Mouse (Mus musculus): ENCODE results near the gene Otos. TPM values are rescaled to one million over a fixed set of nuclear protein-coding genes. Genes with fewer than 3 reads are reported as not detected.

Gene Otos
- total RNA-seq, 2 experiments from 2014 or later: 0.91 to 1.0 TPM

- no peak for DNase-seq (ENCODE audit: low spot score in 2 of 2)
Observed at GRCm38 (mm10) chr1:92647026-92647425, 1.6 kb downstream of the Otos start.

GRCm38 (mm10) chr1:92646601-92647000, 2.0 kb downstream of the Otos start:
- no peak for DNase-seq (ENCODE audit: low spot score in 2 of 2)

- no peak for DNase-seq (ENCODE audit: low spot score in 2 of 2)
Observed at GRCm38 (mm10) chr1:92646111-92646510, 2.5 kb downstream of the Otos start.

GRCm38 (mm10) chr1:92644916-92645315, 3.7 kb downstream of the Otos start:
- no peak for DNase-seq (ENCODE audit: low spot score in 2 of 2)

GRCm38 (mm10) chr1:92643691-92644090, 5.0 kb downstream of the Otos start:
- DNase-seq (ENCODE audit: low spot score in 2 of 2): no peak

GRCm38 (mm10) chr1:92641514-92642272, 6.9 kb downstream of the Otos start, which contains the start of gene Cops9:
Gene Cops9 (minus strand): TSS chr1:92641985.
- peak; percentile 80 to 93 for DNase-seq (ENCODE audit: low spot score in 2 of 2)

GRCm38 (mm10) chr1:92640393-92640792, 8.2 kb downstream of the Otos start:
- no peak for DNase-seq (ENCODE audit: low spot score in 2 of 2)

- DNase-seq (ENCODE audit: low spot score in 2 of 2): peak; percentile 56 to 69
Observed at GRCm38 (mm10) chr1:92638736-92639135, 9.9 kb downstream of the Otos start.

- peak; percentile 77 to 90 for DNase-seq (ENCODE audit: low spot score in 2 of 2)
Observed at GRCm38 (mm10) chr1:92638181-92638580, 10.5 kb downstream of the Otos start.

- no peak for DNase-seq (ENCODE audit: low spot score in 2 of 2)
Observed at GRCm38 (mm10) chr1:92637501-92638172, 11.0 kb downstream of the Otos start.

GRCm38 (mm10) chr1:92636676-92637075, 12.0 kb downstream of the Otos start:
- no peak for DNase-seq (ENCODE audit: low spot score in 2 of 2)

- DNase-seq (ENCODE audit: low spot score in 2 of 2): no peak
Observed at GRCm38 (mm10) chr1:92636015-92636414, 12.6 kb downstream of the Otos start.

- peak in 1 of 2 experiments; percentile 62 for DNase-seq (ENCODE audit: low spot score in 2 of 2)
Observed at GRCm38 (mm10) chr1:92634976-92635599, 13.6 kb downstream of the Otos start.

- no peak for DNase-seq (ENCODE audit: low spot score in 2 of 2)
Observed at GRCm38 (mm10) chr1:92634569-92634968, 14.1 kb downstream of the Otos start.

GRCm38 (mm10) chr1:92633726-92634125, 14.9 kb downstream of the Otos start:
- DNase-seq (ENCODE audit: low spot score in 2 of 2): peak; percentile 42 to 65

- no peak for DNase-seq (ENCODE audit: low spot score in 2 of 2)
Observed at GRCm38 (mm10) chr1:92632948-92633347, 15.7 kb downstream of the Otos start.

GRCm38 (mm10) chr1:92632196-92632595, 16.4 kb downstream of the Otos start:
- no peak for DNase-seq (ENCODE audit: low spot score in 2 of 2)

- no peak for DNase-seq (ENCODE audit: low spot score in 2 of 2)
Observed at GRCm38 (mm10) chr1:92628227-92628626, 20.4 kb downstream of the Otos start.

GRCm38 (mm10) chr1:92618360-92618759, 30.3 kb downstream of the Otos start:
- DNase-seq (ENCODE audit: low spot score in 2 of 2): no peak

GRCm38 (mm10) chr1:92617488-92617887, 31.2 kb downstream of the Otos start, which contains the start of gene Olfr12:
Gene Olfr12 (plus strand): TSS chr1:92617788.
- DNase-seq (ENCODE audit: low spot score in 2 of 2): no peak

GRCm38 (mm10) chr1:92616046-92616445, 32.6 kb downstream of the Otos start:
- DNase-seq (ENCODE audit: low spot score in 2 of 2): no peak

- DNase-seq (ENCODE audit: low spot score in 2 of 2): peak in 1 of 2 experiments; percentile 60
Observed at GRCm38 (mm10) chr1:92614516-92614915, 34.1 kb downstream of the Otos start.

Data from layer of hippocampus, adult 18-20 months (tissue).